ENCODE assay signal across 27 mouse cellular contexts in genomic region chr13:30034540-30034939, GRCm38 (mm10). TPM values are rescaled to one million over a fixed set of nuclear protein-coding genes. Genes with fewer than 3 reads are reported as not detected.
DNase-seq lines count a peak whose midpoint lies in the region; ATAC-seq and TF ChIP-seq lines count a peak whose summit lies in the region.
"Had no signal": no experiment of that assay in that cellular context is flagged by ENCODE, and none has a peak within 500 bp of the region (broad histone marks: within the 10 kb centered on the region; RNA-seq: fewer than 3 reads in every experiment).

No protein-coding gene starts in this region.

- H3K27ac ChIP-seq in bone marrow, adult 2 months (ENCODE audit: control insufficient read depth, insufficient read depth, low read depth, low read length, poor library complexity), result peak overlapping the region; percentile 74
- H3K27ac ChIP-seq in liver, embryonic 12.5 days, result no peak overlapping the region
- H3K27ac ChIP-seq in midbrain, postnatal 0 days (ENCODE audit: low read depth, low read length), result no peak overlapping the region
- H3K27ac ChIP-seq: forebrain, embryonic 10.5 days; heart, embryonic 15.5 days; hindbrain, embryonic 10.5 days; hindbrain, embryonic 13.5 days had no signal

- TF ChIP-seq POLR2A in bone marrow, adult 2 months (IDR thresholded peaks at IDR 0.05; ENCODE audit: borderline replicate concordance, control insufficient read depth, low read depth, low read length), result no peak

- no peak overlapping the region for H3K4me3 ChIP-seq in bone marrow, adult 2 months (replicated peaks; ENCODE audit: control insufficient read depth, low read depth, low read length)
- H3K4me3 ChIP-seq in liver, embryonic 12.5 days, result no peak overlapping the region
- H3K4me3 ChIP-seq in midbrain, postnatal 0 days (ENCODE audit: low read depth, low read length), result no peak overlapping the region
- H3K4me3 ChIP-seq: forebrain, embryonic 10.5 days; heart, embryonic 12.5 days; heart, embryonic 15.5 days; hindbrain, embryonic 10.5 days; hindbrain, embryonic 13.5 days had no signal

- no peaks in the 10 kb centered on the region for H3K36me3 ChIP-seq in liver, embryonic 12.5 days
- no peaks in the 10 kb centered on the region for H3K36me3 ChIP-seq in midbrain, postnatal 0 days (ENCODE audit: insufficient read depth, low read length)
- H3K36me3 ChIP-seq: forebrain, embryonic 10.5 days; G1E; heart, embryonic 12.5 days; heart, embryonic 15.5 days; hindbrain, embryonic 10.5 days; hindbrain, embryonic 13.5 days had no signal

- DNase-seq in CD4-positive, CD25-positive, alpha-beta regulatory T cell, adult 2 months (ENCODE audit: low read depth, low spot score), result peak; percentile 39
- peak; percentile 29 for DNase-seq in naive thymus-derived CD4-positive, alpha-beta T cell, adult 2 months (ENCODE audit: low read depth)
- no peak for DNase-seq in kidney, adult 18-20 months
- DNase-seq in midbrain, postnatal 0 days (ENCODE audit: low spot score), result no peak
- DNase-seq: adrenal gland, postnatal 10 days; adrenal gland, postnatal 36 days; cerebellum, adult 11 months; cerebellum, adult 8-10 months; cerebellum, postnatal 10 days; cerebellum, postnatal 36 days; gastrocnemius, postnatal 25 days; heart, postnatal 10 days; heart, postnatal 36 days had no signal

- no peak for TF ChIP-seq CTCF in bone marrow, adult 2 months (IDR thresholded peaks at IDR 0.05; ENCODE audit: control insufficient read depth, insufficient read depth, low read length)
- no peak for TF ChIP-seq CTCF in midbrain, postnatal 0 days (IDR thresholded peaks at IDR 0.05)

- peaks cover 4% of the 10 kb centered on the region for H3K4me1 ChIP-seq in bone marrow, adult 2 months (ENCODE audit: control insufficient read depth, insufficient read depth, low read length)
- no peaks in the 10 kb centered on the region for H3K4me1 ChIP-seq in liver, embryonic 12.5 days
- no peaks in the 10 kb centered on the region for H3K4me1 ChIP-seq in midbrain, postnatal 0 days (ENCODE audit: insufficient read depth, low read length)
- H3K4me1 ChIP-seq: forebrain, embryonic 10.5 days; heart, embryonic 12.5 days; heart, embryonic 15.5 days; hindbrain, embryonic 10.5 days; hindbrain, embryonic 13.5 days had no signal

- H3K9ac ChIP-seq in liver, embryonic 12.5 days, result no peak overlapping the region
- no peak overlapping the region for H3K9ac ChIP-seq in midbrain, postnatal 0 days (replicated peaks; ENCODE audit: low read length, poor library complexity, severe bottlenecking)
- H3K9ac ChIP-seq: heart, embryonic 12.5 days; heart, embryonic 15.5 days; hindbrain, embryonic 13.5 days had no signal

- 33% methylated on average over 5 of the region's 5 CpGs for WGBS in bone marrow, adult 2 months
- WGBS in liver, embryonic 12.5 days (ENCODE audit: insufficient replicate concordance), result 70% methylated on average over 5 of the region's 5 CpGs
- WGBS in midbrain, postnatal 0 days, result 93% methylated on average over 5 of the region's 5 CpGs

- no peak overlapping the region for H3K4me2 ChIP-seq in liver, embryonic 12.5 days
- H3K4me2 ChIP-seq in midbrain, postnatal 0 days (ENCODE audit: low read depth, low read length, poor library complexity, severe bottlenecking), result no peak overlapping the region
- H3K4me2 ChIP-seq: heart, embryonic 12.5 days; heart, embryonic 15.5 days; hindbrain, embryonic 13.5 days had no signal

- H3K9me3 ChIP-seq in liver, embryonic 12.5 days (replicated peaks), result no peaks in the 10 kb centered on the region
- no peaks in the 10 kb centered on the region for H3K9me3 ChIP-seq in midbrain, postnatal 0 days (ENCODE audit: low read length)
- H3K9me3 ChIP-seq: forebrain, embryonic 10.5 days; G1E; heart, embryonic 12.5 days; heart, embryonic 15.5 days; hindbrain, embryonic 10.5 days; hindbrain, embryonic 13.5 days had no signal

- ATAC-seq in inflammation-experienced regulatory T-cells, adult 6 months, result peak; percentile 18
- ATAC-seq in liver, embryonic 12.5 days, result no peak
- no peak for ATAC-seq in midbrain, postnatal 0 days (ENCODE audit: low FRiP score)
- ATAC-seq: forebrain, embryonic 14.5 days; hindbrain, embryonic 16.5 days; intestine, postnatal 0 days; Patski had no signal

- H3K27me3 ChIP-seq in liver, embryonic 12.5 days (replicated peaks), result no peaks in the 10 kb centered on the region
- no peaks in the 10 kb centered on the region for H3K27me3 ChIP-seq in midbrain, postnatal 0 days (ENCODE audit: insufficient read depth, low read length)
- H3K27me3 ChIP-seq: CH12.LX; heart, embryonic 12.5 days; heart, embryonic 15.5 days; hindbrain, embryonic 13.5 days had no signal

RNA-seq across cellular contexts. Expression of gene E2f3, which starts 48.7 kb away (rescaled TPM):
- polyA plus RNA-seq in bone marrow, adult 2 months (2011; ENCODE audit: insufficient read depth, insufficient read length, low replicate concordance, missing spikeins), result 8.4 and 11.1 TPM in 2 replicates
- polyA plus RNA-seq in inflammation-experienced regulatory T-cells, adult 6 months (2017; shearing (Covaris generic)), result 1 to 10 TPM; 2.3 to 5.2 (median 2.9) TPM
- 8.6 and 9.7 TPM in 2 replicates for polyA plus RNA-seq in liver, embryonic 12.5 days (2016; fragmentation: Nextera tagmentation; extraction: Ambion mirVana)
- total RNA-seq in midbrain, postnatal 0 days (2014; rRNA removed), result 8.7 and 9.2 TPM in 2 replicates
- 2.9 and 3.3 TPM in 2 replicates for polyA plus RNA-seq in midbrain, postnatal 0 days (2015; fragmentation: Nextera tagmentation; extraction: Ambion mirVana)

Comparison
In these comparisons a context has a peak if more than half of its experiments do, and no peak if none do; other contexts are left out.
1. DNase-seq: peak in CD4-positive, CD25-positive, alpha-beta regulatory T cell, adult 2 months (single experiment) and naive thymus-derived CD4-positive, alpha-beta T cell, adult 2 months (single experiment); none in kidney, adult 18-20 months (single experiment) and midbrain, postnatal 0 days (single experiment).